Mouse (Mus musculus) intestine, embryonic 16.5 days (tissue): ENCODE measurements at regions not wholly inside any gene's neighbourhood (a gene's known extent, or its start where the extent isn't known, plus 50 kb on each side); places are given as distances from the start of the nearest gene placed in this dataset.

ENCODE experiments used
- ATAC-seq: fragments of 200-750 bp; cut with Nextera tagmentation; 2 replicates; pipeline ENCODE4 v1.8.0; 2017; ENCODE audit warnings: moderate TSS enrichment, moderate library complexity
- H3K27ac ChIP-seq: fragments of 300-500 bp; sonication (generic); 2 replicates; pipeline ENCODE4 v1.5.1; 2014; ENCODE audit warnings: mild to moderate bottlenecking, low read length
- H3K27me3 ChIP-seq: fragments of 300-500 bp; sonication (generic); replicated peaks from 2 replicates; pipeline ENCODE4 v1.6.1; 2014; ENCODE audit warnings: low read length, control low read depth, mixed read lengths; ENCODE audit not compliant: control insufficient read depth, insufficient read depth
- H3K36me3 ChIP-seq: fragments of 300-500 bp; sonication (generic); 2 replicates; pipeline ENCODE4 v1.6.1; 2014; ENCODE audit warnings: low read length, control low read depth; ENCODE audit not compliant: control insufficient read depth, insufficient read depth
- H3K4me1 ChIP-seq: fragments of 300-500 bp; sonication (generic); 2 replicates; pipeline ENCODE4 v1.6.1; 2014; ENCODE audit warnings: low read length, control low read depth, mixed read lengths; ENCODE audit not compliant: control insufficient read depth, insufficient read depth
- H3K4me2 ChIP-seq: fragments of 300-500 bp; sonication (generic); 2 replicates; pipeline ENCODE4 v1.6.1; 2014; ENCODE audit warnings: low read depth, low read length, control low read depth
- H3K4me3 ChIP-seq: fragments of 300-500 bp; sonication (generic); 2 replicates; pipeline ENCODE4 v1.5.1; 2014; ENCODE audit warnings: mild to moderate bottlenecking, low read length
- H3K9ac ChIP-seq: fragments of 300-500 bp; sonication (generic); 2 replicates; pipeline ENCODE4 v1.6.1; 2014; ENCODE audit warnings: low read depth, low read length
- H3K9me3 ChIP-seq: fragments of 300-500 bp; sonication (generic); 2 replicates; pipeline ENCODE4 v1.6.1; 2016; ENCODE audit warnings: low read length, control low read depth; ENCODE audit not compliant: control insufficient read depth
- WGBS: fragments of 180-500 bp; shearing (Covaris S2); extraction: QIAGEN DNeasy Blood & Tissue Kit; methylation state at CpG from one replicate; pipeline ENCODE4 v1.1.7; 2014; 5-methylcytosine and 5-hydroxymethylcytosine counted together

DNA sequence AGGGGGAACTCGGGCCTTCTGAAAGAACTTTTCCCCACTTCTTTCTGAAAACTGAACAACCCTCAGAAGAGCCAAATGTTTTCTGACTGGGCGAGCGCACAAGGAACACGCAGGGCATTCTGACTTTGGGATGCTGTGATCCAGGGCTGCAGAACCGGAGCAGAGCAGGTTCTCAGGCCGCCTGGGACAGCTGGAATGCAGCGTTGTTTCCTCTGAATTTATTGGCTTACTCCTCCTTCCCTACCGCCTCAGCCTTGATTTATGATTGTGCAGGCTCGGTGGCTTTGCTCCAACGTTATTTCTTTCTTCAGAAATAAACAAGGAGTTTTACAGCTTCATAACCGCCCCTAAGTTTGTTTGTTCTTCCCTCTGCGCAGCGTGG lies 226.7 kb upstream of the Jun start:
- Histone ChIP-seq H3K4me2 (peak overlapping the region; percentile 18; the same call in 1 of the 2 replicates), H3K27ac (peak overlapping the region; percentile 82), H3K36me3 (no peaks in the 10 kb centered on the region), H3K4me3 (no peak overlapping the region), H3K9me3 (no peaks in the 10 kb centered on the region), H3K27me3 (no peaks in the 10 kb centered on the region), H3K9ac (peak overlapping the region; percentile 47), H3K4me1 (peaks cover 12% of the 10 kb centered on the region)
- ATAC-seq: peak; percentile 80
- WGBS: 12% methylated on average over 13 of the region's 13 CpGs

DNA sequence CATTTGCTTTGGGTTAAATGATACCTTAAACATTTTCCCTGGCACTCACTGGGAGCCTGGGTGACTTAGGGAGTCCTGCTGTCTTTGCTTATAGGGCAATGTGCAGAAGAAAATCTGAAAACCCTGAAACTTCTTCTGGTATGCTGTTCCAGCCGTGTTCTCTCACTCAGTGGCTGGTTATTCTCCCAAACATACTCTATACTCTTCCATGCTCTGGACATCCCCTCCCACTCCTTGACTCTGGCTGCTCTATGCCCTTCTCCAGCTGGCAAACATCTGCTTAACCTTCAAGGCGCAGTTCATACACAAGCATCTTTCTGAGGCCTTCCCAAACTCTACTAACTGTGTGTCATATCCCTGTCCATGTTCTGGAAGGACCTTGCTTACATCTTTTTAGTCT lies 227.2 kb upstream of the Jun start:
- Histone ChIP-seq H3K27me3 (no peaks in the 10 kb centered on the region), H3K4me3 (no peak overlapping the region), H3K27ac (peak overlapping the region; percentile 82), H3K9ac (no peak overlapping the region), H3K9me3 (no peaks in the 10 kb centered on the region), H3K36me3 (no peaks in the 10 kb centered on the region), H3K4me1 (peaks cover 13% of the 10 kb centered on the region), H3K4me2 (no peak overlapping the region)
- peak; percentile 45 for ATAC-seq
- 56% methylated on average over 2 of the region's 2 CpGs for WGBS

DNA sequence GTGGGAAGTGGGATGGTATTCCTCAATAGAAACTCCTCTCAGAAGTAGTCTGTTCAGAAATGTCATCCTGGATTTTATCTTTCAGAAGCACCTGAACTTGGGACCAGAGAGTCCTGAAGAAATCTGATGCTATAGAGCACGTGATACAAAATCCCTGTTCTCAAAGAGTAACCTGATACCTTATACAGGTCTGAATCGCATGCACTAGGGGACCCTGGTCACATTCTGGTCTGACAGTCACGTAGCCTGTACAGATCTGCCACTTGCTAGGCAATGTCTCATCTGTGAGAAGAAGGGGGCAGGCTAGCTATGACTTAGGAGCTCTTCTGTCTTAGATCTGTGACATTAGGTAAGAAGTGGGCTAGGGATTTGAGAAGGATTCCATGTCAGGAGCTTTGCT lies 230.1 kb upstream of the Jun start:
- Histone ChIP-seq H3K36me3 (no peaks in the 10 kb centered on the region), H3K4me1 (peaks cover 17% of the 10 kb centered on the region), H3K4me3 (no peak overlapping the region), H3K4me2 (no peak overlapping the region), H3K9me3 (no peaks in the 10 kb centered on the region), H3K27me3 (no peaks in the 10 kb centered on the region), H3K9ac (no peak overlapping the region), H3K27ac (no peak overlapping the region)
- WGBS: 33% methylated on average over 3 of the region's 3 CpGs
- ATAC-seq: 0 out of 2 replicates have a peak, but pooled peaks have one; percentile 30

DNA sequence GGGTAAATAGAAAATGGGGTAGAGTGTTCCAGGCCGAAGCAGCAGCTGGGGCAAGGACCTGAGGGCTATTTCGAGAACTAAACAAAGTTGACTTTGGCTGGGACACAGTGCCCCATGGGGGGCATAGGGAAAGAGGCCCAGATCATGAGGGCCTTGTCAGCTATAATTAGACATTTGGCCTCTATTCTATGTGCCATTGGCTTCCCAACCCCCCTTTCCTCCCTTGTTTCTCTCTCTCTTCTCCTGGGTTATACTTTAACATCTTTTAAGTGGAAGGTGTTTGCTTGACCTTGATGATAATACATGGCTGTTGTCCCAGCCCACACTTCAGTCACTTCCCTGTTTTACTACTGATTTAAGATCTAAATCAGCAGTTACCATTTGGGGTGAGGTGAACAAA lies 231.8 kb upstream of the Jun start:
- Histone ChIP-seq H3K4me2 (no peak overlapping the region), H3K4me1 (peaks cover 8% of the 10 kb centered on the region), H3K36me3 (no peaks in the 10 kb centered on the region), H3K27me3 (no peaks in the 10 kb centered on the region), H3K9ac (no peak overlapping the region), H3K4me3 (no peak overlapping the region), H3K27ac (no peak overlapping the region; the same call in 1 of the 2 replicates), H3K9me3 (no peaks in the 10 kb centered on the region)
- 52% methylated on average over 2 of the region's 2 CpGs for WGBS
- peak; percentile 79 for ATAC-seq

DNA sequence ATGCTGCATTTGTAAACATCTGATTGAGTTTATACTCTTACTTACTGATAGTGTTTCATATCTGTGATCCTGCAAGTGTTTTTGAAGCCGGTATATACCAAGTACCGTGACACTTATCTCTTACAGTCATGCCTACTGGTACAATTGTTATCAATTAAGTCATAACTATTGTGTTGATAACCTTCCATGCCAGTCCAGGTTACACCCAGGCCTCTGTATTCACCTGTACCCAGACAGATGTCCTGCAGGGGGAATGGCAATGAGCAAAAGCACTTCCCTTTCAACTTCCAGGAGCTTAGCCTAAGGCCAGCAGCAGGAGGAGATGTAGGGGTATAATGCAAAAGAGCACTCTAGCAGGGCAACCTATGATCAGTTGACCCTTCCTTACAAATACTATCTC lies 232.2 kb upstream of the Jun start:
- H3K4me3 ChIP-seq: no peak overlapping the region
- H3K9me3 ChIP-seq: no peaks in the 10 kb centered on the region
- H3K4me2 ChIP-seq: no peak overlapping the region
- WGBS: 67% methylated on average over 2 of the region's 2 CpGs
- peaks cover 7% of the 10 kb centered on the region; the same call in 1 of the 2 replicates for H3K4me1 ChIP-seq
- no peak overlapping the region for H3K9ac ChIP-seq
- H3K27me3 ChIP-seq: no peaks in the 10 kb centered on the region
- peak; percentile 75 for ATAC-seq
- no peak overlapping the region for H3K27ac ChIP-seq
- H3K36me3 ChIP-seq: no peaks in the 10 kb centered on the region

DNA sequence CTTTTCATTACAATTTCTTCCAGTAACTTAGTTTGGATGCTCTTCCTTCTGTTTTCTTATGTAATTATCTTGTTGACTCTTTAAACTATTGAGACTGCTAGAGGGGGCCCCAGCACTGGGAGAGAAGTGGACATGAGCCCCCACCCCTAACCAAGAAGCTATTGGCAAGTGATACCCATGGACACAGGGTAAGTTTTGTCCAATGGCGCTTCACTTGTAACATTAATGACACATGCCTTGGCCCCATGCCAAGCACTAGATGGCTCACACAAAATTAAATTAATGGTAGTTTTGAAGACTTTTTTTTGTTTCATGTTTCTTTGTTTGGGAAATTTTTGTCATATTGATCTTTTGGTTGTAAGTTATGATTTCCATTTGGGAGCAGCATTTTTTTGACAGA lies 232.7 kb upstream of the Jun start:
- no peak overlapping the region for H3K4me2 ChIP-seq
- no peak overlapping the region for H3K27ac ChIP-seq
- ATAC-seq: no peak
- H3K9me3 ChIP-seq: no peaks in the 10 kb centered on the region
- WGBS: 70% methylated on average over 1 of the region's 1 CpGs
- no peaks in the 10 kb centered on the region for H3K36me3 ChIP-seq
- no peaks in the 10 kb centered on the region for H3K27me3 ChIP-seq
- H3K4me3 ChIP-seq: no peak overlapping the region
- H3K4me1 ChIP-seq: peaks cover 7% of the 10 kb centered on the region; the same call in 1 of the 2 replicates
- H3K9ac ChIP-seq: no peak overlapping the region

DNA sequence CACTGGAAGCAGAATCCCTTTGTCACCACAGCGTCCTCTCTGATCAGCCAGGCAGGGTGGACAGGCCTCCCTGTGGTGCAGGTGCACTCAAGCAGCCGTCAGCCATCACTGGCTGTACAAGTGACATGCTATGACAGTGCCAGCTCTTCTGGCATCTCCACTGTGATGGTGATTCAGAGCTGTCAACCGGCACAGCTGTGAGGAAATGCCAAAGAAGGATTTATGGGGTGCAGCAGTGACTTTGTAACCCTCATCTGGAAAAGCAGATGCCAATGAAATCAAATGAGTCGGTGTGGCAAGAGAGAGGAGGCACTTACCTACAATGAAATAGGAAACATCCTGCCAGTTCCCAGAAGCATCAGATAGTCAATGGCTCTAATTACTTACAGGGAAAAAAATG lies 238.3 kb upstream of the Jun start:
- H3K9me3 ChIP-seq: no peaks in the 10 kb centered on the region
- H3K36me3 ChIP-seq: no peaks in the 10 kb centered on the region
- H3K27ac ChIP-seq: no peak overlapping the region
- no peak overlapping the region for H3K4me2 ChIP-seq
- 58% methylated on average over 4 of the region's 4 CpGs for WGBS
- H3K4me3 ChIP-seq: no peak overlapping the region
- H3K4me1 ChIP-seq: no peaks in the 10 kb centered on the region
- no peaks in the 10 kb centered on the region for H3K27me3 ChIP-seq
- no peak overlapping the region for H3K9ac ChIP-seq
- no peak for ATAC-seq

DNA sequence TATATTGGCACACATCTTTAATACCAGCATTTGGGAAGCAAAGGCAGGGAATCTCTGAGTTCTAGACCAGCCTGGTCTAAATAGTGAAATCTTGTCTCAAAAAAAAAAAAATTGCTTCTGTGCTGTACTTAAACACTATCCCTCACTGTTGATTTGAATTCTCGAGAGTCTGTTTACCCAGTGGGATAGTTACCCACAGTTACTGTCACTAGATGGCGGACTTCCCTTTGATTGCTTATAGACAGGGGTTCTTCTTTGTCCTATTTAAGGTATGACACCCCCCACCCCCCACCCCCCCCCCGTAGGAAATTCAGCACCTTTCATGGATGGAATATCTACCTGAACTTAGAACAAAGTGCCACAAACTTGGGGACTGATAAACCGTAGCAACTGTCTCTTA lies 242.1 kb upstream of the Jun start:
- H3K36me3 ChIP-seq: no peaks in the 10 kb centered on the region
- no peak for ATAC-seq
- no peaks in the 10 kb centered on the region for H3K4me1 ChIP-seq
- H3K4me3 ChIP-seq: no peak overlapping the region
- no peak overlapping the region for H3K9ac ChIP-seq
- no peak overlapping the region for H3K27ac ChIP-seq
- H3K27me3 ChIP-seq: no peaks in the 10 kb centered on the region
- H3K4me2 ChIP-seq: no peak overlapping the region
- H3K9me3 ChIP-seq: no peaks in the 10 kb centered on the region
- 46% methylated on average over 4 of the region's 4 CpGs for WGBS

DNA sequence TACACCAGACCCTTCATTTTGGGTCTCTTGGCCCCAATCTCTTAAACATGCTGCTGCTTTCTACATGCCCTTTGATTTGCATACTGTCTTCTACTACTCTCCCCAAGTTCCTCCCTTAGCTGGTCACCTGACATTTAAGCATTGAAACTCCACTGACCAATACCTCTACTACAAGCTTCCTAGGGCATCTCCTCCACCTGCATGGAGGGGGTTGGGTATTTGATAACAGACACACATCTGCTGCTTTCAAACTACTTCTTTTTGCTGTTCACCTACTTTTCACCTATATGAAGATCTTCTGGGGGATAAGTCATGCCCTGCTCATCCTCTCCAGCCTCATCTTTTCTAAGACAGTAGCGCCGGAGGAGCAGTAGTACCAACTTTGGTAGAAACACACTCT lies 249.9 kb upstream of the Jun start:
- H3K9me3 ChIP-seq: no peaks in the 10 kb centered on the region
- peaks cover 8% of the 10 kb centered on the region for H3K4me1 ChIP-seq
- no peak overlapping the region for H3K9ac ChIP-seq
- ATAC-seq: no peak
- no peak overlapping the region for H3K4me2 ChIP-seq
- no peak overlapping the region for H3K4me3 ChIP-seq
- H3K27ac ChIP-seq: no peak overlapping the region
- H3K27me3 ChIP-seq: no peaks in the 10 kb centered on the region
- no peaks in the 10 kb centered on the region for H3K36me3 ChIP-seq
- 97% methylated on average over 2 of the region's 2 CpGs for WGBS

DNA sequence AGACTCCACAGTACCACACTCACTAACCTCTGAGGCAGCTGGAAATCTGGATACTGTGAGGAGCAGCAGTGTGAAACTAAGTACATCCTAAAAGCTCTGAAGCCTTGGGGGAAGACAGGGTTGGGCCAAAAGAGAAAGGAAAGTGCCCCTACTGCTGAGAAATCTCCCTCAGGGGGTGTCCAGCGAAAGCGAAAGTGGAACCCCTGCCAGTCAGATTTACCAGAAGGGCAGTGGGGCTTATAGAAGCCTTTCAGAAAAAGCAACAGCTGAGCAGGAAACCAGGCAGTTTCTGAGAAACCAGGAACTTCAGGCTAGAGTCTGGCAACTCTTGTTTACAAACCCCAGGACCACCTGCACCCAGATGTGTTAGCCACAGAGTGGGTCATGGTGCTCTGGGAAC lies 251.3 kb upstream of the Jun start:
- no peaks in the 10 kb centered on the region for H3K36me3 ChIP-seq
- no peak for ATAC-seq
- H3K4me1 ChIP-seq: peaks cover 8% of the 10 kb centered on the region
- 55% methylated on average over 2 of the region's 2 CpGs for WGBS
- no peak overlapping the region for H3K4me2 ChIP-seq
- H3K9me3 ChIP-seq: no peaks in the 10 kb centered on the region
- H3K27ac ChIP-seq: no peak overlapping the region
- no peaks in the 10 kb centered on the region for H3K27me3 ChIP-seq
- no peak overlapping the region for H3K4me3 ChIP-seq
- peak overlapping the region; percentile 43; the same call in 1 of the 2 replicates for H3K9ac ChIP-seq
